Mouse (Mus musculus) heart, postnatal 0 days (tissue): ENCODE measurements around the gene Zfhx3.

Source experiments
- CTCF ChIP-seq: IDR thresholded peaks from 2 replicates; pipeline ENCODE4 v1.5.1; 2016; ENCODE audit warnings: antibody characterized with exemption, control low read depth, low read depth
- EP300 ChIP-seq: IDR thresholded peaks from 2 replicates; pipeline ENCODE4 v1.6.1; 2016; ENCODE audit warnings: antibody characterized with exemption, low read depth

GRCm38 (mm10) chr8:108923161-108923560 lies 980.7 kb downstream of the Zfhx3 start:
- TF ChIP-seq EP300: no peak
- no peak for TF ChIP-seq CTCF
